Mouse (Mus musculus): ENCODE data around the gene Cd274. TPM values are rescaled to one million over a fixed set of nuclear protein-coding genes. Genes with fewer than 3 reads are reported as not detected.

Cd274 gene
- polyA plus RNA-seq, 1 experiment from 2014 or later: 0.16 TPM

GRCm38 (mm10) chr19:29383368-29383767 is 16.1 kb downstream of the Cd274 start:
- Histone ChIP-seq H3K9me3 (replicated peaks) (no peaks in the 10 kb centered on the region), H3K27me3 (no peaks in the 10 kb centered on the region), H3K27ac (no peak overlapping the region), H3K36me3 (no peaks in the 10 kb centered on the region), H3K4me2 (no peak overlapping the region), H3K4me3 (replicated peaks) (no peak overlapping the region), H3K9ac (no peak overlapping the region), H3K4me1 (no peaks in the 10 kb centered on the region)
- ATAC-seq (replicated peaks; ENCODE audit: low FRiP score): no peak
- WGBS: 88% methylated on average over 5 of the region's 5 CpGs

GRCm38 (mm10) chr19:29384412-29384811 is 17.2 kb downstream of the Cd274 start:
- Histone ChIP-seq H3K9me3 (replicated peaks) (no peaks in the 10 kb centered on the region), H3K4me2 (no peak overlapping the region), H3K4me1 (no peaks in the 10 kb centered on the region), H3K27ac (no peak overlapping the region), H3K36me3 (no peaks in the 10 kb centered on the region), H3K4me3 (replicated peaks) (no peak overlapping the region), H3K9ac (no peak overlapping the region), H3K27me3 (no peaks in the 10 kb centered on the region)
- WGBS: 88% methylated on average over 9 of the region's 9 CpGs
- ATAC-seq (replicated peaks; ENCODE audit: low FRiP score): no peak

- 89% methylated on average over 6 of the region's 6 CpGs for WGBS
- no peak overlapping the region for H3K4me3 ChIP-seq (replicated peaks)
- H3K4me2 ChIP-seq: no peak overlapping the region
- ATAC-seq (replicated peaks; ENCODE audit: low FRiP score): no peak
- H3K27me3 ChIP-seq: no peaks in the 10 kb centered on the region
- H3K4me1 ChIP-seq: no peaks in the 10 kb centered on the region
- H3K9ac ChIP-seq: no peak overlapping the region
- no peaks in the 10 kb centered on the region for H3K36me3 ChIP-seq
- H3K9me3 ChIP-seq (replicated peaks): no peaks in the 10 kb centered on the region
- no peak overlapping the region for H3K27ac ChIP-seq
Measured at GRCm38 (mm10) chr19:29384994-29385393, 17.7 kb downstream of the Cd274 start.

GRCm38 (mm10) chr19:29385822-29386221 is 18.6 kb downstream of the Cd274 start:
- Histone ChIP-seq H3K4me2 (no peak overlapping the region), H3K9ac (no peak overlapping the region), H3K27me3 (no peaks in the 10 kb centered on the region), H3K36me3 (no peaks in the 10 kb centered on the region), H3K27ac (no peak overlapping the region), H3K9me3 (replicated peaks) (no peaks in the 10 kb centered on the region), H3K4me1 (no peaks in the 10 kb centered on the region), H3K4me3 (replicated peaks) (no peak overlapping the region)
- ATAC-seq (replicated peaks; ENCODE audit: low FRiP score): no peak
- WGBS: 81% methylated on average over 4 of the region's 4 CpGs

- Histone ChIP-seq H3K27me3 (no peaks in the 10 kb centered on the region), H3K36me3 (no peaks in the 10 kb centered on the region), H3K4me2 (no peak overlapping the region), H3K4me3 (replicated peaks) (no peak overlapping the region), H3K9ac (no peak overlapping the region), H3K9me3 (replicated peaks) (no peaks in the 10 kb centered on the region), H3K4me1 (no peaks in the 10 kb centered on the region), H3K27ac (no peak overlapping the region)
- ATAC-seq (replicated peaks; ENCODE audit: low FRiP score): no peak
- 91% methylated on average over 1 of the region's 1 CpGs for WGBS
Measured at GRCm38 (mm10) chr19:29388818-29389217, 21.6 kb downstream of the Cd274 start.

GRCm38 (mm10) chr19:29390483-29390882 is 23.2 kb downstream of the Cd274 start:
- Histone ChIP-seq H3K27ac (no peak overlapping the region), H3K27me3 (no peaks in the 10 kb centered on the region), H3K9me3 (replicated peaks) (no peaks in the 10 kb centered on the region), H3K36me3 (no peaks in the 10 kb centered on the region), H3K4me3 (replicated peaks) (no peak overlapping the region), H3K9ac (no peak overlapping the region), H3K4me2 (no peak overlapping the region), H3K4me1 (no peaks in the 10 kb centered on the region)
- 44% methylated on average over 5 of the region's 5 CpGs for WGBS
- ATAC-seq (replicated peaks; ENCODE audit: low FRiP score): no peak

- WGBS: 58% methylated on average over 4 of the region's 4 CpGs
- Histone ChIP-seq H3K27me3 (no peaks in the 10 kb centered on the region), H3K4me2 (no peak overlapping the region), H3K27ac (no peak overlapping the region), H3K4me1 (no peaks in the 10 kb centered on the region), H3K9me3 (replicated peaks) (no peaks in the 10 kb centered on the region), H3K36me3 (no peaks in the 10 kb centered on the region), H3K4me3 (replicated peaks) (no peak overlapping the region), H3K9ac (no peak overlapping the region)
- no peak for ATAC-seq (replicated peaks; ENCODE audit: low FRiP score)
Measured at GRCm38 (mm10) chr19:29391279-29391678, 24.0 kb downstream of the Cd274 start.

GRCm38 (mm10) chr19:29393333-29393732 is 26.1 kb downstream of the Cd274 start:
- no peaks in the 10 kb centered on the region for H3K4me1 ChIP-seq
- H3K4me2 ChIP-seq: no peak overlapping the region
- ATAC-seq (replicated peaks; ENCODE audit: low FRiP score): no peak
- 88% methylated on average over 9 of the region's 9 CpGs for WGBS
- H3K36me3 ChIP-seq: no peaks in the 10 kb centered on the region
- H3K27me3 ChIP-seq: no peaks in the 10 kb centered on the region
- no peak overlapping the region for H3K9ac ChIP-seq
- H3K4me3 ChIP-seq (replicated peaks): no peak overlapping the region
- H3K27ac ChIP-seq: no peak overlapping the region
- H3K9me3 ChIP-seq (replicated peaks): 0 out of 2 replicates have a peak, but pooled peaks cover 4% of the 10 kb centered on the region

GRCm38 (mm10) chr19:29394721-29395120 is 27.5 kb downstream of the Cd274 start:
- 96% methylated on average over 2 of the region's 2 CpGs for WGBS
- no peak overlapping the region for H3K9ac ChIP-seq
- H3K27ac ChIP-seq: no peak overlapping the region
- no peaks in the 10 kb centered on the region for H3K27me3 ChIP-seq
- H3K4me2 ChIP-seq: no peak overlapping the region
- peaks cover 6% of the 10 kb centered on the region; the same call in 1 of the 2 replicates for H3K9me3 ChIP-seq (replicated peaks)
- no peak for ATAC-seq (replicated peaks; ENCODE audit: low FRiP score)
- no peaks in the 10 kb centered on the region for H3K36me3 ChIP-seq
- no peaks in the 10 kb centered on the region for H3K4me1 ChIP-seq
- H3K4me3 ChIP-seq (replicated peaks): no peak overlapping the region

- H3K9ac ChIP-seq: no peak overlapping the region
- H3K9me3 ChIP-seq (replicated peaks): peaks cover 6% of the 10 kb centered on the region; the same call in 1 of the 2 replicates
- WGBS: 33% methylated on average over 1 of the region's 1 CpGs
- no peaks in the 10 kb centered on the region for H3K36me3 ChIP-seq
- no peaks in the 10 kb centered on the region for H3K4me1 ChIP-seq
- H3K4me2 ChIP-seq: no peak overlapping the region
- no peaks in the 10 kb centered on the region for H3K27me3 ChIP-seq
- no peak for ATAC-seq (replicated peaks; ENCODE audit: low FRiP score)
- no peak overlapping the region for H3K4me3 ChIP-seq (replicated peaks)
- no peak overlapping the region for H3K27ac ChIP-seq
Measured at GRCm38 (mm10) chr19:29396353-29396752, 29.1 kb downstream of the Cd274 start.

GRCm38 (mm10) chr19:29399786-29400185 is 32.5 kb downstream of the Cd274 start:
- Histone ChIP-seq H3K36me3 (no peaks in the 10 kb centered on the region), H3K27ac (no peak overlapping the region)
- WGBS: 91% methylated on average over 4 of the region's 4 CpGs

GRCm38 (mm10) chr19:29400466-29400865 is 33.2 kb downstream of the Cd274 start:
- H3K4me1 ChIP-seq: no peaks in the 10 kb centered on the region
- H3K4me3 ChIP-seq (replicated peaks): no peak overlapping the region
- no peak overlapping the region for H3K4me2 ChIP-seq
- H3K9me3 ChIP-seq (replicated peaks): peaks cover 6% of the 10 kb centered on the region; the same call in 1 of the 2 replicates
- no peaks in the 10 kb centered on the region for H3K27me3 ChIP-seq
- no peak overlapping the region for H3K27ac ChIP-seq
- no peak overlapping the region for H3K9ac ChIP-seq
- 81% methylated on average over 3 of the region's 3 CpGs for WGBS
- no peaks in the 10 kb centered on the region for H3K36me3 ChIP-seq
- no peak for ATAC-seq (replicated peaks; ENCODE audit: low FRiP score)

More at GRCm38 (mm10) chr19:29399786-29400185, 32.5 kb downstream of the Cd274 start:
- Histone ChIP-seq H3K4me1 (no peaks in the 10 kb centered on the region), H3K4me3 (replicated peaks) (no peak overlapping the region), H3K27me3 (no peaks in the 10 kb centered on the region), H3K9me3 (replicated peaks) (peaks cover 6% of the 10 kb centered on the region; the same call in 1 of the 2 replicates), H3K4me2 (no peak overlapping the region), H3K9ac (no peak overlapping the region)
- no peak for ATAC-seq (replicated peaks; ENCODE audit: low FRiP score)

- Histone ChIP-seq H3K36me3 (no peaks in the 10 kb centered on the region), H3K9ac (no peak overlapping the region), H3K27me3 (no peaks in the 10 kb centered on the region), H3K4me1 (no peaks in the 10 kb centered on the region), H3K4me2 (no peak overlapping the region), H3K4me3 (replicated peaks) (no peak overlapping the region), H3K9me3 (replicated peaks) (peaks cover 6% of the 10 kb centered on the region; the same call in 1 of the 2 replicates), H3K27ac (no peak overlapping the region)
- ATAC-seq (replicated peaks; ENCODE audit: low FRiP score): no peak
- 94% methylated on average over 4 of the region's 4 CpGs for WGBS
Measured at GRCm38 (mm10) chr19:29402621-29403020, 35.4 kb downstream of the Cd274 start.
